Mouse (Mus musculus): ENCODE data around the gene Dusp13. TPM values are rescaled to one million over a fixed set of nuclear protein-coding genes. Genes with fewer than 3 reads are reported as not detected.

Gene Dusp13
- total RNA-seq, 1 experiment from 2014 or later: not detected

DNA sequence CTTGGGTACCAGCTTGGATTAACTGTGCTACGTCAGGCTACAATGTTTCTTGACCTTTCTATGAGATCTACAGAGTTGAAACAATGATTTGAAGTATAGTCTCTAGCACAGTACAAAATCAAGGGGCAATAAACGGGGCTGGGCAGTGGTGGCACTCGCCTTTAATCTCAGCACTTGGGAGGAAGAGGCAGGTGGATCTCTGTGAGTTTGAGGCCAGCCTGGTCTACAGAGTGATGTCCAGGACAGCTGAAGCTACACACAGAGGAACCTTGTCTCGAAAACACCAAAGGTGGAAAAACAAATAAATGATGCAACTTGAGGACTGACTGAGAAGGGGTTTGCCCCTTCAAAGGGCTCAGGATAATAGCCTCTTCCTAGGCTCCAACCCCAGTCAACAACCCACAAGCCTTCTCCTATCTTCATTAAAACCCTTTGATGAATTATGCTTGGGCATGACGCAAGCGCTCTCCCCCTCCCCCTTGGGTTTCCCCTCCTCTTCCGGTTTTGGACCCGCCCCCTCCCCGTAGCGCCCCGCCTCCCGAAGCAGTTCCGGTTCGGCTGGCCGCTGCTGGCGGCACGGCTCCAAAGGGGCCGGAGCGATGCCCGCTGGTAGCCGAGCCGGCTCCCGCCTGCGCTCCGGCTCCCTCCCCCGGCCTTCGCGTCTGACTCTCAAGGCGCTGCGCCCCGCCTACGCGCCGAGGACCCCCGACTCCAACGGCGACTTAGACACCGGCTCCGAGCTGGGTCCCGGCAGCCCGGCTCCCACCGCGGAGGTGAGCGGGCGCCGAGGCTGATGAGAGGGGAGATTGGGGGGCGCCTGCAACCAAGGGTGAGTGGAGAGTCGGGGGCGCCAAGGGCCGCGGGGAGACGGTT is 737 bp downstream of the Dusp13 start, which contains the start of gene Samd8:
Gene Samd8 (plus strand): TSS at position 524 of the 873 bp plus-strand sequence.
- ATAC-seq (replicated peaks; ENCODE audit: insufficient number of reproducible peaks, low FRiP score, low TSS enrichment, poor library complexity, severe bottlenecking): peak; percentile 49

GRCm38 (mm10) chr14:21748142-21748870 is 2.7 kb downstream of the Dusp13 start:
- no peak for ATAC-seq (replicated peaks; ENCODE audit: insufficient number of reproducible peaks, low FRiP score, low TSS enrichment, poor library complexity, severe bottlenecking)

- peak; percentile 7 for ATAC-seq (replicated peaks; ENCODE audit: insufficient number of reproducible peaks, low FRiP score, low TSS enrichment, poor library complexity, severe bottlenecking)
These were observed 3.4 kb downstream of the Dusp13 start for GRCm38 (mm10) chr14:21747436-21748141.

- ATAC-seq (replicated peaks; ENCODE audit: insufficient number of reproducible peaks, low FRiP score, low TSS enrichment, poor library complexity, severe bottlenecking): no peak
These were observed 4.1 kb downstream of the Dusp13 start for GRCm38 (mm10) chr14:21746846-21747245.

DNA sequence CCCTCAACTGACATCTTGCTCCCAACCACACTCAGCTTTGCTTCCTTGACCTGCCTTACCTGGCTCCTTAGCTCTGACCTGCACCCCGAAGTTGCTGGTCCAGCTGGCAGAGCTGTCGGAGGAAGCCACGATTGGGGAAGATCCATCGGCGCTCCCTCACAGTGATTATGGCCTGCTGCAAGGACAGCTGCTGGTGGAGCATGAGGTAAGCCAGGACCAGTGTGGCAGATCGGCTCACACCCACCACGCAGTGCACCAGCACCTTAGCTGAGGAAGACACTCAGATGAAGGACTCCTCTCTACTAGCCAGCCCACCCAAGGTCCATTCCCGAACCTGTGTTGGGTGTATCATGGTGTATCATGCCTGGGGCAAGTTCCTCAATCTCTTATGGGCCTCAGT is 4.7 kb downstream of the Dusp13 start:
- no peak for ATAC-seq (replicated peaks; ENCODE audit: insufficient number of reproducible peaks, low FRiP score, low TSS enrichment, poor library complexity, severe bottlenecking)

DNA sequence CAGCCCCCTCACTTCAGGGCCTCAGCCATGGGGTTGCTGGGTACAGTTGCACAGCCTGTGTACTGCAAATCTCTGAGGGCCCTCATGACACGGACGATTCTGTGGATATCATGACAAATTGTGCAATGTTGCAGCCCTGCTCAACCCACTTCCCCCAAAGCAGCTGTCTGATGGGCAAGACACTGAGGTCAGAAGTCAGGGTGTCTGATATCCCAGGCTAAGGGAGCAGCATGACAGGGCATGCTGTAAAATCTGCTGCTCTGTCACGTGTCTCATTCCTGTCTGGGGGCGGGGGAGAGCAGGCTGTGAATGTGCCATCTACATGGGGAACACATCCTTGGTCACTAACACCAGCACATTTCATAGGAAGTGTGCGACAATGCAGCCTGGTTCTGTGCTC is 5.8 kb downstream of the Dusp13 start:
- peak; percentile 45 for ATAC-seq (replicated peaks; ENCODE audit: insufficient number of reproducible peaks, low FRiP score, low TSS enrichment, poor library complexity, severe bottlenecking)

GRCm38 (mm10) chr14:21744169-21744568 is 6.8 kb downstream of the Dusp13 start:
- ATAC-seq (replicated peaks; ENCODE audit: insufficient number of reproducible peaks, low FRiP score, low TSS enrichment, poor library complexity, severe bottlenecking): no peak

DNA sequence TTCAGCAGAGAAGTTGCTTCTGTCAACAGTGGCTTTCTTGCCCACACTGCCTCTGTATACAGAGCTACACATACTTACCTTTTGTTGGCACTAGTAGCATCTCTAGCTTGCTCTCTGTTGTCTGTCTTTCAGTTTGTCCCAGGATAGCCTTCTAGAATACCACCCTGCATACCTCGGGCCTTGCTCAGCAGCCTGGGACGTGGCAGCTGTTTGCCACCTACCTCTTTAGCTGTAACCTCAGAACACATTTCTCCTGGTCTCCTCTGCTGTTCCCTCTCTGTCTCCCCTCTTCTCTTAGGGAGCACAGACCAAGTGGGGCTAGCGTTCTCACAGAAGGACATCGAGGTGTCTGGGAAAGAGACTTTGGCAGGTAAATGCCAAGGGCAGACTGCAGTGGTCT is 8.5 kb downstream of the Dusp13 start:
- ATAC-seq (replicated peaks; ENCODE audit: insufficient number of reproducible peaks, low FRiP score, low TSS enrichment, poor library complexity, severe bottlenecking): no peak

DNA sequence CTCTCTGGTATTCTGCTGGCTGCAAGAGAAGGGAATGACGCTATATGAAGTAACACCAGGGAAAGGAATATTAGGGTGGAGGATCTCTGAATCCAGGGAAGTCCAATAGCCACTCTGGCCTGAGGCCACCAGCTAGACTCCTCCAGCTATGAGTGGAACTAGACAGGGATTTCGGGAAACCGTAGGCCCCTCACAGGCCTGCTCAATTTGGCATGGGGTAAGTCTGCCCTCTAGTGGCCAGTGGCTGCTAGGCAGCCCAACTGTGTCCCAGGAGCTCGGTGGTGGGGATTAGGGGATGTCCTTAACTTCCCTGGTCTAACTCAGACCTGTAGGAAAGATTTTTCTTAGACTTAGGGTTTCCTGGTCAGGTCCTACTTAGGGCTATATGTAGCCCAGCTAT is 9.2 kb downstream of the Dusp13 start:
- peak; percentile 54 for ATAC-seq (replicated peaks; ENCODE audit: insufficient number of reproducible peaks, low FRiP score, low TSS enrichment, poor library complexity, severe bottlenecking)

- ATAC-seq (replicated peaks; ENCODE audit: insufficient number of reproducible peaks, low FRiP score, low TSS enrichment, poor library complexity, severe bottlenecking): no peak
These were observed 9.7 kb downstream of the Dusp13 start for GRCm38 (mm10) chr14:21741314-21741713.

GRCm38 (mm10) chr14:21740345-21740744 is 10.6 kb downstream of the Dusp13 start:
- ATAC-seq (replicated peaks; ENCODE audit: insufficient number of reproducible peaks, low FRiP score, low TSS enrichment, poor library complexity, severe bottlenecking): no peak

DNA sequence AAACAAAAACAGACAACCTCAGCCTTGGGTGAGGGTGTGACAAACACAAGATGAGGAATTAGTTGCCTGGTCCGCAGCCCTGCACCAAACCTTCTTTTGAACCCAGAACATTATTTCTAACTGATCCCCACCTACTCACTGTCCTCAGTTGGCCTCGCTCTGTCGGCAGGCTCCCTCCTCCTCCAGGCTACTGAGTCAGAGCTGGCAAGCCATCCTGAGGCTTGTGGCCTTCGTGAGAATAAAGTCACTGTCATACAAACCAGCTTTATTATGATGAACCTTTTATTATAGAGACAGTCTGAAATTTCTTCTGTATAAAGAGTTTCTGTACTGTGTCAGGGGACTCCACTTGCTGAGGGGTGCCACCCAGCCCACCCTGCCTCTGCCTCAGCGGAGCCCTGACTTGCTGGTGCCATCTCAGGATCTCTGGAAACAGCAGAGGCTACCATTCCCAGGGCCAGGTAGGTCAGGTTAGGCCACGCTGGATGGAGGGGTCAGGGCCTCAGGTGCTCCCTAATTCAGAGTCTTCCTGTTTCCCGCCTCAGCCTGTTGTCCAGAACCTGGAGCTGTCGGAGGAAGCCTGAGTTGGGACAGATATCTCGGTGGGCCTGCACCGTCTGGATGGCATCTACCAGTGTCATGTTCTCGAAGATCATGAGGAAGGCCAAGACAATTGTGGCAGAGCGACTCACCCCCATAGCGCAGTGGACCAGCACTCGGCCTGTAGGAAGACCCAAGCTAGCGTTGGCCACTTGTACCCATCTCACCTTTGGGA is 17.7 kb downstream of the Dusp13 start:
- ATAC-seq (replicated peaks; ENCODE audit: insufficient number of reproducible peaks, low FRiP score, low TSS enrichment, poor library complexity, severe bottlenecking): no peak

GRCm38 (mm10) chr14:21729936-21730335 is 21.0 kb downstream of the Dusp13 start:
- no peak for ATAC-seq (replicated peaks; ENCODE audit: insufficient number of reproducible peaks, low FRiP score, low TSS enrichment, poor library complexity, severe bottlenecking)

DNA sequence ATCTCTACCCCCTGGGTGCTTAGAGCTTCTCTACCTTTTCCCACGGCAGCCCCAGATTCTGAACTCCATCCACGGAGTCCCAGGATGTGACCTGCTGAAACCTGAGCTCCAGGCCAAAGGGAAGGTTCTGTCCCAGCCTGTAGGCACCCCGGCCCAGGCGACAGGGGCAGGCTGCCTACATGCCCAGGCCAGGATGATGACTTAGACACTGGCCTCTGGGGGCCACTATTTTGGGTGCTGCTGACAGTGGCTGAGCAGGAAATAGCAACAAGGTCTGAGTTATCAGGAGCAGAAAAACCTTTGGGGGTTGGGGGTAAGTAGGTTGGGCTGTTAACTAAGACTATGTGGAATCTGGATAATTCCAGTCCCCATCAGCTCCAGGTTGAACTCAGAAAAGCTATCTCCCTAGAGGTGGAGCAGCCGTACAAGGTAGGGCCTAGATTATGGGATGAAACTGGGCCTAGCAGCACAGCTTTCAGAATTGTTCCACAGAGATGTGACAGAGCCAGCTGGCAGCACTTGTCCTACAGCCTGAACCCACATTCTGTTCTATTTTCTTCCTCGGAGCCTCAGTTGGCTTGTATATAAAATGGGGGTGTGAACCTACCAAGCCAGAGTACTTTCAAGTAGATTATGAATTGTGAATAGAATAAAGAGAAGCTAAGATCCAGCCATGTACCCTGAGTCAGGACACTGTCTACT is 21.8 kb downstream of the Dusp13 start:
- no peak for ATAC-seq (replicated peaks; ENCODE audit: insufficient number of reproducible peaks, low FRiP score, low TSS enrichment, poor library complexity, severe bottlenecking)

GRCm38 (mm10) chr14:21722021-21722698 is 28.8 kb downstream of the Dusp13 start:
- no peak for ATAC-seq (replicated peaks; ENCODE audit: insufficient number of reproducible peaks, low FRiP score, low TSS enrichment, poor library complexity, severe bottlenecking)

- ATAC-seq (replicated peaks; ENCODE audit: insufficient number of reproducible peaks, low FRiP score, low TSS enrichment, poor library complexity, severe bottlenecking): no peak
These were observed 30.4 kb downstream of the Dusp13 start for GRCm38 (mm10) chr14:21720430-21721205.

All from monocyte, adult 5-6 weeks (primary cell).